Mouse (Mus musculus) MEL-GATA-1-ER (cell line): Measurements from ENCODE around the gene 1110032A03Rik.

Experiments
- DNase-seq: peaks from one replicate; pipeline ENCODE4 v3.0.0-alpha.2; 2012; ENCODE audit warnings: low read depth; ENCODE audit errors: extremely low read depth

The 1110032A03Rik gene

GRCm38 (mm10) chr9:50774991-50775612, at the start of gene 1110032A03Rik, which contains the start of gene Alg9:
TSS of gene 1110032A03Rik (minus strand) at chr9:50775520.
TSS of gene Alg9 (plus strand) at chr9:50775019.
- peak; percentile 75 for DNase-seq

- DNase-seq, result no peak
These were observed 48.6 kb upstream of the 1110032A03Rik start for GRCm38 (mm10) chr9:50823779-50824453.

GRCm38 (mm10) chr9:50822216-50822615, 46.9 kb upstream of the 1110032A03Rik start:
- DNase-seq, result no peak

- no peak for DNase-seq
These were observed 46.3 kb upstream of the 1110032A03Rik start for GRCm38 (mm10) chr9:50821651-50822050.

- no peak for DNase-seq
These were observed 44.4 kb upstream of the 1110032A03Rik start for GRCm38 (mm10) chr9:50819716-50820115.

GRCm38 (mm10) chr9:50818050-50818449, 42.7 kb upstream of the 1110032A03Rik start:
- DNase-seq, result no peak

GRCm38 (mm10) chr9:50816512-50816911, 41.2 kb upstream of the 1110032A03Rik start:
- no peak for DNase-seq

GRCm38 (mm10) chr9:50815666-50816065, 40.3 kb upstream of the 1110032A03Rik start:
- DNase-seq, result no peak

- no peak for DNase-seq
These were observed 38.5 kb upstream of the 1110032A03Rik start for GRCm38 (mm10) chr9:50813796-50814195.

- no peak for DNase-seq
These were observed 36.4 kb upstream of the 1110032A03Rik start for GRCm38 (mm10) chr9:50811746-50812145.

- DNase-seq, result peak; percentile 88
These were observed 35.9 kb upstream of the 1110032A03Rik start for GRCm38 (mm10) chr9:50811187-50811586.

- no peak for DNase-seq
These were observed 33.8 kb upstream of the 1110032A03Rik start for GRCm38 (mm10) chr9:50809146-50809545.

GRCm38 (mm10) chr9:50808471-50808870, 33.2 kb upstream of the 1110032A03Rik start:
- no peak for DNase-seq

- no peak for DNase-seq
These were observed 27.8 kb upstream of the 1110032A03Rik start for GRCm38 (mm10) chr9:50803055-50803671.

GRCm38 (mm10) chr9:50800985-50801384, 25.7 kb upstream of the 1110032A03Rik start:
- DNase-seq, result peak; percentile 40

GRCm38 (mm10) chr9:50798368-50798767, 23.0 kb upstream of the 1110032A03Rik start:
- DNase-seq, result no peak

- DNase-seq, result no peak
These were observed 22.3 kb upstream of the 1110032A03Rik start for GRCm38 (mm10) chr9:50797641-50798040.

- no peak for DNase-seq
These were observed 21.5 kb upstream of the 1110032A03Rik start for GRCm38 (mm10) chr9:50796776-50797175.

GRCm38 (mm10) chr9:50795266-50795665, 19.9 kb upstream of the 1110032A03Rik start:
- no peak for DNase-seq

GRCm38 (mm10) chr9:50782155-50782554, 6.8 kb upstream of the 1110032A03Rik start:
- DNase-seq, result peak; percentile 39

GRCm38 (mm10) chr9:50776162-50776760, 941 bp upstream of the 1110032A03Rik start:
- DNase-seq, result no peak

GRCm38 (mm10) chr9:50775662-50776126, 374 bp upstream of the 1110032A03Rik start:
- peak; percentile 33 for DNase-seq
